Mouse (Mus musculus) lung, postnatal 0 days (tissue): ENCODE measurements at regions not wholly inside any gene's neighbourhood (a gene's known extent, or its start where the extent isn't known, plus 50 kb on each side); places are given as distances from the start of the nearest gene placed in this dataset.

Experiments used
- ATAC-seq: fragments of 200-750 bp; cut with Nextera tagmentation; 2 replicates; pipeline ENCODE4 v1.8.0; 2017; ENCODE audit warnings: moderate library complexity
- DNase-seq: peaks from one replicate; pipeline ENCODE4 v3.0.0-alpha.2; 2016; ENCODE audit warnings: low spot score
- H3K27ac ChIP-seq: fragments of 300-500 bp; sonication (generic); 2 replicates; pipeline ENCODE4 v1.5.1; 2014; ENCODE audit warnings: antibody characterized with exemption, mild to moderate bottlenecking, low read length, mixed read lengths
- H3K27me3 ChIP-seq: fragments of 300-500 bp; sonication (generic); replicated peaks from 2 replicates; pipeline ENCODE4 v1.6.1; 2014; ENCODE audit warnings: low read length, mixed read lengths; ENCODE audit not compliant: insufficient read depth
- H3K36me3 ChIP-seq: fragments of 300-500 bp; sonication (generic); 2 replicates; pipeline ENCODE4 v1.6.1; 2014; ENCODE audit warnings: low read length, mixed read lengths; ENCODE audit not compliant: insufficient read depth
- H3K4me1 ChIP-seq: fragments of 300-500 bp; sonication (generic); 2 replicates; pipeline ENCODE4 v1.6.1; 2014; ENCODE audit warnings: antibody characterized with exemption, low read depth, low read length, mixed read lengths; ENCODE audit not compliant: insufficient read depth
- H3K4me2 ChIP-seq: fragments of 300-500 bp; sonication (generic); replicated peaks from 2 replicates; pipeline ENCODE4 v1.6.1; 2014; ENCODE audit warnings: low read depth, mild to moderate bottlenecking, low read length, moderate library complexity, mixed read lengths
- H3K4me3 ChIP-seq: fragments of 300-500 bp; sonication (generic); 2 replicates; pipeline ENCODE4 v1.5.1; 2014; ENCODE audit warnings: low read depth, low read length
- H3K9ac ChIP-seq: fragments of 300-500 bp; sonication (generic); replicated peaks from 2 replicates; pipeline ENCODE4 v1.6.1; 2014; ENCODE audit warnings: low read depth, mild to moderate bottlenecking
- H3K9me3 ChIP-seq: fragments of 300-500 bp; sonication (generic); 2 replicates; pipeline ENCODE4 v1.6.1; 2016; ENCODE audit warnings: low read length, mixed read lengths
- CTCF ChIP-seq: IDR thresholded peaks from 2 replicates; pipeline ENCODE4 v1.5.1; 2016; ENCODE audit warnings: antibody characterized with exemption, mild to moderate bottlenecking
- EP300 ChIP-seq: IDR thresholded peaks from 2 replicates; pipeline ENCODE4 v1.6.1; 2016; ENCODE audit warnings: antibody characterized with exemption, mild to moderate bottlenecking, control low read depth
- WGBS: fragments of 180-500 bp; shearing (Covaris S2); extraction: QIAGEN DNeasy Blood & Tissue Kit; methylation state at CpG from one replicate; pipeline ENCODE4 v1.1.7; 2014; 5-methylcytosine and 5-hydroxymethylcytosine counted together

DNA sequence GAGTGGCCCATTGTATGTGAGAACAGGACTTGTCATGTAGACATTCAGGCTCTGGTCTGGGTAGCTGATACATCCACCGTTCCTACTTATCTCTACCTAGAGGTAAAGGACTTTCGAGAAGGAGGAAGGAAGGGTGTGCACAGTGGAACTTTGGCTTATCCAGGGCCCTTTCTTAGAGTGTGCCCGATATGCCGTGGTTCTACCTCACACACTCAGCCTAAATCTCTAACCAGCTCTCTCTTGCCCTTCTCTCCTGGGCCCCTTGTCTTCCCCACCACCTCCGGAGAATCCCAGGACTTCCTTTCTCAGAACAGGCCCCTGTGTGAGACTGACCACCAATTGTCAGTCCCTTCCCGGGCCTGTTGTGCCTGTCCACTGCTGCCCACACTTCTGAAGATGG is 68.8 kb upstream of the Mark1 start:
- 66% methylated on average over 6 of the region's 6 CpGs for WGBS
- H3K36me3 ChIP-seq = no peaks in the 10 kb centered on the region
- H3K27ac ChIP-seq = no peak overlapping the region
- H3K4me2 ChIP-seq = no peak overlapping the region
- H3K4me3 ChIP-seq = no peak overlapping the region
- no peak overlapping the region for H3K9ac ChIP-seq
- ATAC-seq (no peak), DNase-seq (no peak)
- H3K27me3 ChIP-seq = no peaks in the 10 kb centered on the region
- peaks cover 2% of the 10 kb centered on the region; the same call in 1 of the 2 replicates for H3K4me1 ChIP-seq
- H3K9me3 ChIP-seq = no peaks in the 10 kb centered on the region
- TF ChIP-seq CTCF = no peak
- no peak for TF ChIP-seq EP300

DNA sequence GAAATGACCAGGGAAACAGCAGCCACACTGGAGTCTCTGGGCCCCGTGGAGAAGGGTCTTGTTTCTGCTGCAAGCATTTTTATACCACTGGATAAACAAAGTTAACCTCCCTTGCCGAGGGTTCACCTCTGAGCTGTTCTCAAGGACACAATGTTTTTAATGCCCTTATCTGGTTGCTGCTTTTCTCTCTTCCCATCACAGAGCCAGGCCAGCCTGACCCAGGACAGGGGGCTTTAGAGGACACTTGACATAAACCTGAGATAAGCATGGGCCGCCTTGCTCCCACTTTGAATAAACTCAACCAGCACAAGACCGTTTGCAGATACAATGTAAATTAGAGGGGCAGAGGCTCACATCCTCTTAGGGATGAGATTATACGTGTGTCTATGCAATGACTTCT is 68.3 kb upstream of the Mark1 start:
- Histone ChIP-seq H3K4me1 (peaks cover 2% of the 10 kb centered on the region; the same call in 1 of the 2 replicates), H3K9ac (no peak overlapping the region), H3K9me3 (no peaks in the 10 kb centered on the region), H3K4me3 (no peak overlapping the region), H3K27me3 (no peaks in the 10 kb centered on the region), H3K36me3 (no peaks in the 10 kb centered on the region), H3K27ac (no peak overlapping the region), H3K4me2 (no peak overlapping the region)
- WGBS = 26% methylated on average over 5 of the region's 5 CpGs
- ATAC-seq (no peak), DNase-seq (no peak)
- no peak for TF ChIP-seq EP300
- TF ChIP-seq CTCF = no peak

DNA sequence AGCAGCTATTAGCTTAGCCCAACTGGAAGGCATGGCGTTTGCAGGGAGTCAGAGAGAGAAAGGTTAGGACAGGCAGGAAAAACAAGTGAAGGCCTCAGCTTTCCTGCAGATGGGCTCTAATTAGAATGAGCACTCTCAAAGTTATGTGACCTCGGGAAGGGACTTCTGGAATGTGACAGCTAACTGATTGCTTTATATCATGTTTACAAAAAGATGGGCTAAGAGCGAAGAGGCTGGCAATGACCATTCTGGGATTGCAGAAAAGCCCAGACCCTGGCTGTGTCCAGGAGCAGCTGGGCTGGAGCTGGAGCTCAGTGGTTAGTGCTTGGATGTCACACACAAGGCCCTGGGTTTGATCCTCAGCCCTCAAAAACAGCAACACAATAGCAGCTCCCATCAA is 65.7 kb upstream of the Mark1 start:
- ATAC-seq = peak; percentile 52; the same call in 1 of the 2 replicates
- Histone ChIP-seq H3K4me2 (no peak overlapping the region), H3K4me3 (no peak overlapping the region), H3K4me1 (peaks cover 2% of the 10 kb centered on the region; the same call in 1 of the 2 replicates), H3K9ac (no peak overlapping the region), H3K9me3 (no peaks in the 10 kb centered on the region), H3K36me3 (no peaks in the 10 kb centered on the region), H3K27me3 (no peaks in the 10 kb centered on the region), H3K27ac (no peak overlapping the region)
- DNase-seq = peak; percentile 55
- WGBS = 18% methylated on average over 3 of the region's 3 CpGs
- TF ChIP-seq EP300 (no peak), CTCF (no peak)

DNA sequence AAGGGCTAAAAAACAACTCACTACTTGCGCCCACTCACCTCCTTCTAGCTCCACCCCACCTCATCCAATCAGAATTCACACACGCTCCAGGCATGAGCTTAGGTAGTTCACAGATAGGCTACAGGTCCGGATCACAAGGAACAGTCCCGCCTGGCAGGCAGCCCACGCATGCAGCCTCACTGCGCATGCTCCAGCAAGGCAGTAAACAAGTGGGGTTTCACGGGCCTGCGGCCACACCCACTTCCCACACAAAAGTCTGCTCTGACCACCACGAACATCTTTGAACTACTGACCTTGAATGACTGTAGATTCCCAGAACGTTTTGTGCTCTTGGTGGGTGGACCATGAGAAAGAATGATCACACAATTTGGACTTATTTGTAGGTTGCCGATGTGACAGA is 62.7 kb upstream of the Mark1 start:
- WGBS = 66% methylated on average over 11 of the region's 11 CpGs

GRCm38 (mm10) chr1:185057443-185057842 is 58.1 kb upstream of the Mark1 start:
- Histone ChIP-seq H3K4me3 (no peak overlapping the region), H3K27me3 (no peaks in the 10 kb centered on the region), H3K4me1 (no peaks in the 10 kb centered on the region), H3K36me3 (no peaks in the 10 kb centered on the region), H3K4me2 (no peak overlapping the region), H3K27ac (no peak overlapping the region), H3K9me3 (no peaks in the 10 kb centered on the region), H3K9ac (no peak overlapping the region)
- DNase-seq (no peak), ATAC-seq (no peak)
- 82% methylated on average over 15 of the region's 15 CpGs for WGBS
- no peak for TF ChIP-seq CTCF
- TF ChIP-seq EP300 = no peak

More for the DNA sequence above, 62.7 kb upstream of the Mark1 start:
- Histone ChIP-seq H3K36me3 (no peaks in the 10 kb centered on the region), H3K27me3 (no peaks in the 10 kb centered on the region), H3K9ac (no peak overlapping the region), H3K27ac (no peak overlapping the region), H3K4me2 (no peak overlapping the region), H3K4me3 (no peak overlapping the region), H3K9me3 (no peaks in the 10 kb centered on the region), H3K4me1 (no peaks in the 10 kb centered on the region)
- ATAC-seq (no peak), DNase-seq (peak; percentile 29)
- TF ChIP-seq EP300 = 0 out of 2 replicates have a peak, but pooled peaks have one; percentile 47
- TF ChIP-seq CTCF = no peak

DNA sequence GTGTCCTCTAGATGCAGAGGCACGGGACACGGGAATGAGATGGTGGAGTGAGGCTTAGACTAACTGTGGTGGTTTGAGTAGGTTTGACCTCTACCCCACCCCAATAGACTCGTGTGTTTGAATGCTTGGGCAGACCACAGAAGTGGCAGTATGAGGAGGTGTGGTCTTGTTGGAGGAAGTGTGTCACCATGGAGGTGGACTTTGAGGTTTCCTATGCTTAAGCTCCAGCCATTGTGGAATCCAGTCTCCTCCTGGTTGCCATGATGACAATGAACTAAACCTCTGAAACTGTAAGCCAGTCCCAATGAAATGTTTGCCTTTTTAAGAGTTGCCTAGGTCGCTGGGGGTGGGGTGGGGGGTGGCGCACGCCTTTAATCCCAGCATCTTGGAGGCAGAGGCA is 53.3 kb upstream of the Mark1 start:
- Histone ChIP-seq H3K9ac (no peak overlapping the region), H3K27me3 (no peaks in the 10 kb centered on the region), H3K36me3 (no peaks in the 10 kb centered on the region), H3K27ac (no peak overlapping the region), H3K9me3 (no peaks in the 10 kb centered on the region), H3K4me1 (no peaks in the 10 kb centered on the region), H3K4me2 (no peak overlapping the region), H3K4me3 (no peak overlapping the region)
- DNase-seq (no peak), ATAC-seq (no peak)
- 70% methylated on average over 6 of the region's 6 CpGs for WGBS
- no peak for TF ChIP-seq CTCF
- TF ChIP-seq EP300 = no peak

GRCm38 (mm10) chr1:185049980-185050379 is 50.6 kb upstream of the Mark1 start:
- Histone ChIP-seq H3K36me3 (no peaks in the 10 kb centered on the region), H3K4me1 (no peaks in the 10 kb centered on the region), H3K9ac (no peak overlapping the region), H3K4me3 (no peak overlapping the region), H3K9me3 (no peaks in the 10 kb centered on the region), H3K27ac (no peak overlapping the region), H3K4me2 (no peak overlapping the region), H3K27me3 (no peaks in the 10 kb centered on the region)
- peak; percentile 61 for DNase-seq
- 81% methylated on average over 2 of the region's 2 CpGs for WGBS
- TF ChIP-seq CTCF (no peak), EP300 (no peak)
- no peak for ATAC-seq
